Mouse (Mus musculus) MEL (cell line): ENCODE measurements around the gene Xpnpep2.

Experiments used
- CTCF ChIP-seq, 3 experiments: IDR thresholded peaks in 2 of 3; conservative IDR thresholded peaks in 1 of 3; 2 replicates each; pipeline ENCODE4 v1.5.1; 2011 to 2012; ENCODE audit warnings: low read length in 3 of 3, low read depth in 2 of 3, mild to moderate bottlenecking in 2 of 3, improper control_type of control experiment in 1 of 3, inconsistent platforms in 1 of 3, mixed read lengths in 1 of 3, moderate library complexity in 1 of 3; ENCODE audit not compliant: control insufficient read depth in 1 of 3, insufficient read depth in 1 of 3, poor library complexity in 1 of 3, severe bottlenecking in 1 of 3
- E2F4 ChIP-seq: IDR thresholded peaks from 2 replicates; pipeline ENCODE4 v1.6.1; 2011; ENCODE audit warnings: low read depth, low read length, improper control_type of control experiment, borderline replicate concordance
- GATA1 ChIP-seq: IDR thresholded peaks from 2 replicates; pipeline ENCODE4 v1.6.1; 2011; ENCODE audit warnings: low read depth, low read length, improper control_type of control experiment
- MEF2A ChIP-seq: IDR thresholded peaks from 2 replicates; pipeline ENCODE4 v1.6.1; 2014; ENCODE audit warnings: low read depth, mild to moderate bottlenecking, inconsistent platforms, low read length, improper control_type of control experiment; ENCODE audit not compliant: poor library complexity, insufficient replicate concordance, severe bottlenecking; ENCODE audit errors: extremely low read depth
- NRF1 ChIP-seq: IDR thresholded peaks from 2 replicates; pipeline ENCODE4 v1.6.1; 2014; ENCODE audit warnings: low read depth, mild to moderate bottlenecking, inconsistent platforms, low read length, improper control_type of control experiment, moderate library complexity; ENCODE audit not compliant: poor library complexity, insufficient read depth, severe bottlenecking
- POLR2A ChIP-seq, 2 experiments: IDR thresholded peaks; 2 replicates each; pipeline ENCODE4 v1.6.1; 2011 to 2012; ENCODE audit warnings: low read length in 2 of 2, mild to moderate bottlenecking in 2 of 2, control low read depth in 1 of 2, improper control_type of control experiment in 1 of 2, low read depth in 1 of 2, moderate library complexity in 1 of 2; ENCODE audit not compliant: control insufficient read depth in 1 of 2, insufficient read depth in 1 of 2, poor library complexity in 1 of 2
- SIN3A ChIP-seq: IDR thresholded peaks from 2 replicates; pipeline ENCODE4 v1.6.1; 2012; ENCODE audit warnings: low read length, improper control_type of control experiment, inconsistent platforms
- ZC3H11A ChIP-seq: IDR thresholded peaks from 2 replicates; pipeline ENCODE4 v1.6.1; 2012; ENCODE audit warnings: low read depth, mild to moderate bottlenecking, inconsistent platforms, low read length, improper control_type of control experiment

DNA sequence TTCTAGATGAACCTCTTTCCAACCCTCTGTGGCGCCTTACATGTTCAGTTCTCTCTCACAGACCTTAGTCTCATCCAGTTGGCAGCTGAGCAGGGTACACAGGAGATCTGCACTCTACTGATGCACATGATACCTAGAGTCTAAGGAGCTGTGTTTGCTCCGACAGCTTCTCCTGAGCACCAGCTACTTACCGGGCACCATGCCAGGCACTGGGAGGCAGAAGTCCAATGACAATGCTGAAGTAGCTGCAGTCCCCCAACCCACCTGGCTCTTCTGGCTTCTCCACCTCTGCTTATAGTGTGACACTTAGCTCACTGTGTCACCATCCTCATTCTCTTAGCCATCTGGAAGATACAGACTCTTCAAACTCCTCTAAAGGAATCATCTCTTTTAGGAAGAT is 33.8 kb upstream of the Xpnpep2 start:
- no peak for TF ChIP-seq ZC3H11A
- TF ChIP-seq SIN3A = no peak
- no peak for TF ChIP-seq CTCF (IDR thresholded peaks at IDR 0.05 in 2 of 3, conservative IDR thresholded peaks at IDR 0.05 in 1 of 3; ENCODE audit: control insufficient read depth in 1 of 3, insufficient read depth in 1 of 3, low read depth in 2 of 3, low read length in 3 of 3, poor library complexity in 1 of 3, severe bottlenecking in 1 of 3)
- no peak for TF ChIP-seq E2F4
- no peak for TF ChIP-seq GATA1
- no peak for TF ChIP-seq MEF2A
- TF ChIP-seq POLR2A (IDR thresholded peaks at IDR 0.05; ENCODE audit: control insufficient read depth in 1 of 2, insufficient read depth in 1 of 2, low read depth in 1 of 2, low read length in 2 of 2, poor library complexity in 1 of 2) = no peak
- TF ChIP-seq NRF1 = no peak
